Mouse (Mus musculus): ENCODE results near the gene Fra10ac1.
A peak's percentile ranks its signal among the peaks of the same experiment; 100 is the strongest.

Fra10ac1 gene

GRCm38 (mm10) chr19:38223905-38224684, at the start of gene Fra10ac1:
Gene Fra10ac1 (minus strand): TSS chr19:38224156.
- ATAC-seq (ENCODE audit: insufficient number of reproducible peaks, low FRiP score, low TSS enrichment) = peak; percentile 92

DNA sequence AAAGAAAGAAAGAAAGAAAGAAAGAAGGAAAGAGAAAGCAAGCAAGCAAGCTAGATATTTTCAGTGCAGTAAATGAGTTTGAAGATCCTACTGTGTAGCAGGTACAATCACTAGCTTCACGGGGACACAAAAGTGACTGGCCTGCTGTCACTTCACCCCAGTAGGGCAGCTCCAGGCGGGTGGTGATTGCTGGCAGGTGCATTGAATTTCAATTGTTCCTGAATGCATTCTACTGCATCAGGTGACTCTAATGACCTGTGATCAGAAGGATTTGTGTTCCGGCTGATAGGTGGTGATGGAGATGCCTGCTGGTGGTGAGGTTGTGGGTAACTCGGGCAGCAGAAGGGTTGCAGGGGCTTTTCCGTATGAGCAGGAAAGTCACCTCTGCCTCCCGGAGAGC, 47.1 kb upstream of the Fra10ac1 start:
- 0 out of 2 replicates have a peak, but pooled peaks have one; percentile 42 for ATAC-seq (ENCODE audit: insufficient number of reproducible peaks, low FRiP score, low TSS enrichment)

DNA sequence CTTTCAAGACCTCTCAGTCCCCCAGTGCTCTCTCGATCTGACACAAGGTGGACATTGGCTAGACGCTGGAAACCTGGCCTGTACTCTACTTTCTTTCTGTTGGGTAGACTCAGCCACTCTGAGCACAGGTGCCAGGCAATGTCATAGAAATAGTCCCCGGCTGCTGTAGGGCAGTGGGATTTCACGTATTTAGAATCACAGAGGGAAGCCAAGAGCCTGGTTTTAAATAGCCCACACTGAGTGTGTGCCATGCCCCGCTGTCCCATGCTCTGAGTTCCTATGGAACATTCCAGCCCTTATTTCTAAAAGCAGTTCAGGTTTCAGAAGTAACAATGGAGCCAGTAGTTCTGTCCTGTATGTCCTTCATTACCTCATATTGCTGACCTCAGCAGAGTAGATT, 43.5 kb upstream of the Fra10ac1 start:
- ATAC-seq (ENCODE audit: insufficient number of reproducible peaks, low FRiP score, low TSS enrichment) = no peak

DNA sequence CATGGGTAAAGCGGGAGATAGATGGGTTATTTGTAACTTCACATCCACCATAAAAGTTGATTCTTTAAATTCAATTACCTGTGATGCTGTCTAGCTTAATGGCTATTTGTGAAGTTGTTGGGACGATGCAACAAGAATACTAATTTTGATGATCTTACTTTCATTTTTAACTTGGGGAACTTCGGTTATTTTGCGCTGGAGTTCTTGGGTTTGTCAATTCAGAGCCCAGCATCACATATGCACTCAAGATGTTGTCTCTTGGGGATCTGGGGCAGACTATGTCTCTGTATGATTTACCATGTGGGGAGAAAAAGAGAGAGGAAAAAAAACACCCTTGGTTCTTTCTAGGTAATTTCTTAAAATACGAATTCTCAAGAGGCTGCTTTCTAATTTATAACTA, 41.8 kb upstream of the Fra10ac1 start:
- no peak for ATAC-seq (ENCODE audit: insufficient number of reproducible peaks, low FRiP score, low TSS enrichment)

GRCm38 (mm10) chr19:38264505-38265500, 40.8 kb upstream of the Fra10ac1 start, which contains the start of gene Lgi1:
Gene Lgi1 (plus strand): TSS chr19:38264536.
- peak; percentile 54; the same call in 1 of the 2 replicates for ATAC-seq (ENCODE audit: insufficient number of reproducible peaks, low FRiP score, low TSS enrichment)

- peak; percentile 42 for ATAC-seq (ENCODE audit: insufficient number of reproducible peaks, low FRiP score, low TSS enrichment)
These were observed 40.0 kb upstream of the Fra10ac1 start for GRCm38 (mm10) chr19:38263829-38264504.

DNA sequence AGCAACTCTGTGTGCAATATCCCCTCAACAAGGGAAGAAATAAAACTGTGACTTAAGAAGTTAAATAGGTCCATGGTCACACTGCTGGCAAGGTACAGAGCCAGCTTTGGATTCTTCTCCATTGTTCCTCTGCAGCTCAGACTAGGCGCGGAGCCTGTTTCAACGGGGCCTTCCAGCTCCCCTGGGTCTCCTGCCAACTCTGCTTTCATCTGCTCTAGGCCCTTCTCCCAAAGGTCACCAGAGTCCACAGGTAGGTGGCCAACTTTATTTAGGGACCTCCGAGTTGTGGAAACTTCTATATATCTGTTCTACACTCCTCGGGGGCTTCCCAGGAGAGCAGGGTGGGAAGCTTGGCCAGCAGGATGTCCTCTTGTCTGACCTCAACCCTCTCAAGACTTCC, 37.4 kb upstream of the Fra10ac1 start:
- no peak for ATAC-seq (ENCODE audit: insufficient number of reproducible peaks, low FRiP score, low TSS enrichment)

DNA sequence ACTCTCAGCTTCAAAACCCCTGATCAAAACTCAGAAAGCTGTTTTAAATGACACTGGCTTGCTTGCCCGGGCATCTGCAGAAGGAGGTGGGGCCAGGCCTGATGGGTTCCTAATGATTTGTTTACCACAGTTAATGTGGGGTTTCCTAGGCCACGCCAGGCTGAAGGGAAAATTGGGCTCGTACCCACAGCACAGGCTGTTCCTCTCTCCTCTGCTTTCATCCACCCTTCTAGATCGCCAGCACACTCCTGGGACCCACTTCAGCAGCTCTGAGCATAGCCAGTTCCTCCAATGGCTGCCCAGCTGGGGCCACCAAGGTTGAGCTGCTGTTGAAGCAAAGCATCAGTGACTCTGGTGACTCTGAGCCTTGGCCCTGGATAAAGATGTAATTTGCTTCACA, 36.4 kb upstream of the Fra10ac1 start:
- ATAC-seq (ENCODE audit: insufficient number of reproducible peaks, low FRiP score, low TSS enrichment) = no peak

- ATAC-seq (ENCODE audit: insufficient number of reproducible peaks, low FRiP score, low TSS enrichment) = no peak
These were observed 35.5 kb upstream of the Fra10ac1 start for GRCm38 (mm10) chr19:38259436-38259835.

DNA sequence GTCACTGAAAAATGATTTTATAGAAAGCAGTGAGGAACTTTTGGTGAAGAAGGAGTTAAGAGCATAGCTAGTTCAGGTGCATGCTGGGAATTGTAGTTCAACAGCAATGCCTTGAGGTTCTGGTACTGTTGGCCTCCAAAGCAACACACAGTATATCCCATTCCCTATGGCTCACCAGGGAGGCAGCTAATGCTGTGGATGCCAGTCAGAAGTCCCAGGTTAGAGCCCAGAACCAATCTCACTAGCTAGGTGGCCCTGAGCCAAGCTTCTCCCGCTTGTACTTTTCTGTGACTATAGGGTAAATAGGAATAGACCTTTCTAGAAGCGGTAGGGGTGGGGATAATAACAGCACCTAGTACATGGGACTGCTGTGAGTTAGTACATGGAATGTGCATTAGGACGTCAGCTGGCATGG, 34.7 kb upstream of the Fra10ac1 start:
- ATAC-seq (ENCODE audit: insufficient number of reproducible peaks, low FRiP score, low TSS enrichment) = peak; percentile 82

- ATAC-seq (ENCODE audit: insufficient number of reproducible peaks, low FRiP score, low TSS enrichment) = peak; percentile 82
These were observed 29.8 kb upstream of the Fra10ac1 start for GRCm38 (mm10) chr19:38253796-38254195.

- no peak for ATAC-seq (ENCODE audit: insufficient number of reproducible peaks, low FRiP score, low TSS enrichment)
These were observed 25.7 kb upstream of the Fra10ac1 start for GRCm38 (mm10) chr19:38249627-38250026.

- no peak for ATAC-seq (ENCODE audit: insufficient number of reproducible peaks, low FRiP score, low TSS enrichment)
These were observed 22.2 kb upstream of the Fra10ac1 start for GRCm38 (mm10) chr19:38246177-38246622.

- no peak for ATAC-seq (ENCODE audit: insufficient number of reproducible peaks, low FRiP score, low TSS enrichment)
These were observed 21.6 kb upstream of the Fra10ac1 start for GRCm38 (mm10) chr19:38245361-38246176.

DNA sequence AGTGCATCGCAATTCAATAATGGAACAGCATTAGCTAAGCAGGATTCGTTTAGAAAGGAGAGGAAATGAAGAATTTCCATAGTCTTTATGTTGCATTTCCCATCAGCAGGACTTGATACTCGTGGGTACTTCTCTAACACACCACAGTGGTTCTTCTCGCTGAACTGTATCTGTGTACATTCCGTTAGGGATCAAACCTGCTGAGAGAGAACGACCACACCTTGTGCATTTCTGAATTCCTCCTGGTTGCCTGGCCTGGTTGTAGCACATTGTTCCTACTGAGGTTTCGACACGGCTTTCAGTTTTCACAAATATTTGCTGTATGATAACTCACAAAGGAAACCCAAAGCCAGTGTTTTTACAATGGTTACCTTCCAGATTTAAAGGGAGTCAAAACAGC, 20.8 kb upstream of the Fra10ac1 start:
- no peak for ATAC-seq (ENCODE audit: insufficient number of reproducible peaks, low FRiP score, low TSS enrichment)

DNA sequence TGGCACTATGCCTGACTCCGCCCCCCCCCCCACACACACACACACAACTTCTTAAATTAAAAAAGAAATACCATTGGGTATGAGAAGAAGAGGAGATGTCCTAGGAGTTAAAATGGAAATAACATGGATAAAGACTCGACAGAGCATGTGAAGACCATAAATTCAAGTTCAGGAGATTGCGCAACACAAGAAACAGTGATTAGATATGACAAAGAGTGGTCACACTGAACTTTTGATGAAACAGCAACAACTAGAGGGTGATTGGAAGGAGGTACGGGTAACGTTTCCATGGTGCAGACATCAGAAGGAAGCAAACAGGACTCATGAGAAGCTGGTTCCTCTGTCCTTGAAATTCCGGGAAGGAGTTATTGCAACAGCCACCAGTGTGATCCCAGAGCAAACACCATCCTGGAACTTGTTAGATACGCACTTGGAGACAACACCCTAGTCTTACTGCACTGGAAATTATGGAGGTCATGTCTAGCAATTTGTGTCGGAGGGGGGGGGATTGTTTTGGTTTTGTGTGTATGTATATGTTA, 18.4 kb upstream of the Fra10ac1 start:
- ATAC-seq (ENCODE audit: insufficient number of reproducible peaks, low FRiP score, low TSS enrichment) = no peak

- peak; percentile 91 for ATAC-seq (ENCODE audit: insufficient number of reproducible peaks, low FRiP score, low TSS enrichment)
These were observed 14.4 kb upstream of the Fra10ac1 start for GRCm38 (mm10) chr19:38238213-38238951.

DNA sequence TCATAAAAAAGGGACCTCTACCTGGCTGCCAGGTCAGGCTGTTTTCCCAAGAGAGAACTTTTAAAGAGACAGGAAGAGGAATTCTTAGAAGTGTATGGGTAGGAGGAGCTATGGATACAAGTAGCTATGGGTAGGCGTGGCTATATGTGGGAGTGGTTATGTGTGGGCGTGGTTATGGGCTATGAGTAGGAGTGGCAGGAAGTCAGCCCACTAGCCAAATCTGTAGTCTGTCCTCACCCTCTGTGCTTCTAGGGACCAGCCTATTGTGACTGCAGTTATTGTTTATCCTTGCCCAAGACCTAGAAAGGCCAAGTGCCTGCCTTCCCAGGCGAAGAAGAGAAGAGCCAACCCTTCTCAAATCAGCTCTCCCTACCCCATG, 13.9 kb upstream of the Fra10ac1 start:
- no peak; the same call in 1 of the 2 replicates for ATAC-seq (ENCODE audit: insufficient number of reproducible peaks, low FRiP score, low TSS enrichment)

DNA sequence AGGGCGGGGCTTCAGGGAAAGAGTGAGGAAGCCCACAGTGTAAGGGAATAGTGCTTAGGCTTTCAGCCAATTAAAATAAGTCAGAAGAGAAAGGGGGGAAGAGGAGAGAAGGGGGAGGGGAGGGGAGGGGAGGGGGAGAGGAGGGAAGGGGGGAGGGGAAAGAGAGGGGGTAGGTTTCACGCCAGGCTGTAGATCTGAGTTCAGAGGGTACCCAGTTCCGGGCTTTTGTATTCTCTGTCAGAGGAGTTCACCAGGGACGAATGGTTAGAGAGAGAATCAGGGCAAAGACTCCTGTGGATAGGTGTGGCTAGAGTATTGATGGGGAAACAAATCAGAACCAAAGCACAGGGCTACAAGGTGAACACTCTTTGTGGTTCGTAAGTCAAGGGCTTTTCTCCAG, 12.6 kb upstream of the Fra10ac1 start:
- no peak for ATAC-seq (ENCODE audit: insufficient number of reproducible peaks, low FRiP score, low TSS enrichment)
